Mouse (Mus musculus) MEL (cell line): ENCODE results near the gene Gmeb2.

Experiments used
- CTCF ChIP-seq, 3 experiments: IDR thresholded peaks in 2 of 3; conservative IDR thresholded peaks in 1 of 3; 2 replicates each; pipeline ENCODE4 v1.5.1; 2011 to 2012; ENCODE audit warnings: low read length in 3 of 3, low read depth in 2 of 3, mild to moderate bottlenecking in 2 of 3, improper control_type of control experiment in 1 of 3, inconsistent platforms in 1 of 3, mixed read lengths in 1 of 3, moderate library complexity in 1 of 3; ENCODE audit not compliant: control insufficient read depth in 1 of 3, insufficient read depth in 1 of 3, poor library complexity in 1 of 3, severe bottlenecking in 1 of 3
- POLR2A ChIP-seq, 2 experiments: IDR thresholded peaks; 2 replicates each; pipeline ENCODE4 v1.6.1; 2011 to 2012; ENCODE audit warnings: low read length in 2 of 2, mild to moderate bottlenecking in 2 of 2, control low read depth in 1 of 2, improper control_type of control experiment in 1 of 2, low read depth in 1 of 2, moderate library complexity in 1 of 2; ENCODE audit not compliant: control insufficient read depth in 1 of 2, insufficient read depth in 1 of 2, poor library complexity in 1 of 2
- USF1 ChIP-seq: IDR thresholded peaks from 2 replicates; pipeline ENCODE4 v1.6.1; 2014; ENCODE audit warnings: low read depth, mild to moderate bottlenecking, inconsistent platforms, low read length, improper control_type of control experiment, moderate library complexity

- TF ChIP-seq POLR2A (IDR thresholded peaks at IDR 0.05; ENCODE audit: control insufficient read depth in 1 of 2, insufficient read depth in 1 of 2, low read depth in 1 of 2, low read length in 2 of 2, poor library complexity in 1 of 2) (no peak), CTCF (IDR thresholded peaks at IDR 0.05 in 2 of 3, conservative IDR thresholded peaks at IDR 0.05 in 1 of 3; ENCODE audit: control insufficient read depth in 1 of 3, insufficient read depth in 1 of 3, low read depth in 2 of 3, low read length in 3 of 3, poor library complexity in 1 of 3, severe bottlenecking in 1 of 3) (no peak), USF1 (no peak)
Observed at GRCm38 (mm10) chr2:181218881-181219485, 68.9 kb downstream of the Gmeb2 start.
